Mouse (Mus musculus): ENCODE results near the gene Rgcc. TPM values are rescaled to one million over a fixed set of nuclear protein-coding genes. Genes with fewer than 3 reads are reported as not detected.
A peak's percentile ranks its signal among the peaks of the same experiment; 100 is the strongest.

Rgcc gene
- polyA plus RNA-seq (2015; fragmentation: Nextera tagmentation; extraction: Ambion mirVana), result 237 and 262 TPM in 2 replicates

- Histone ChIP-seq H3K27ac (ENCODE audit: low read length) (peak within 1 kb of the TSS; percentile 92), H3K9me3 (replicated peaks; ENCODE audit: control insufficient read depth, low read length) (no peaks in the 10 kb centered on the region), H3K4me1 (ENCODE audit: control insufficient read depth, low read depth, low read length) (peaks cover 43% of the 10 kb centered on the region), H3K9ac (ENCODE audit: low read depth, low read length) (peak within 1 kb of the TSS; percentile 92), H3K4me3 (ENCODE audit: low read depth, low read length) (peak within 1 kb of the TSS; percentile 94), H3K4me2 (ENCODE audit: low read depth, low read length) (peak within 1 kb of the TSS; percentile 85), H3K36me3 (ENCODE audit: control insufficient read depth, insufficient read depth) (peaks cover 3% of the 10 kb centered on the region), H3K27me3 (ENCODE audit: control insufficient read depth, insufficient read depth, low read depth, low read length) (no peaks in the 10 kb centered on the region)
- under 1% methylated on average over 31 of the region's 34 CpGs for WGBS (ENCODE audit: insufficient replicate concordance)
- ATAC-seq (ENCODE audit: low read depth), result peak; percentile 94
These were observed at the start of gene Rgcc for GRCm38 (mm10) chr14:79301466-79301875. TSS of gene Rgcc (minus strand) at chr14:79301645.

DNA sequence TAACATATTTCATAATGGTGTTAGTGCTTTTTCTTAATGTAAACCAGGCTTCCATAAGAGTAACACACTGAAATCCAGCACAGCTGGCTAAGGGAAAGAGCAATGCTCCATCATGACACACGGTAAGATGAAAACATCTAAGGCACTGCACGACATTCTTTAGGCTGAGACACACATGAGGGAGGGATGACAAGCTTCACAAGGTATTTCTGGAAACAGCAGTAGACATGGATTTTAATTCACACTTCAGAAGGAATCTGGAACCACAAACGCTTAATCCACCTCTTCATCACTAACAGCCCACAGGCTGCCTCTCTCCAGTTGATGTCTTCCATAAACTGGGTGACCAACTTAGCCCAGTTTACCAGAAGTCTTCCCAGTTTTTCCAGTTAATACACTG, 44.9 kb upstream of the Rgcc start:
- peaks cover 32% of the 10 kb centered on the region for H3K36me3 ChIP-seq (ENCODE audit: control insufficient read depth, insufficient read depth)
- no peak for ATAC-seq (ENCODE audit: low read depth)

DNA sequence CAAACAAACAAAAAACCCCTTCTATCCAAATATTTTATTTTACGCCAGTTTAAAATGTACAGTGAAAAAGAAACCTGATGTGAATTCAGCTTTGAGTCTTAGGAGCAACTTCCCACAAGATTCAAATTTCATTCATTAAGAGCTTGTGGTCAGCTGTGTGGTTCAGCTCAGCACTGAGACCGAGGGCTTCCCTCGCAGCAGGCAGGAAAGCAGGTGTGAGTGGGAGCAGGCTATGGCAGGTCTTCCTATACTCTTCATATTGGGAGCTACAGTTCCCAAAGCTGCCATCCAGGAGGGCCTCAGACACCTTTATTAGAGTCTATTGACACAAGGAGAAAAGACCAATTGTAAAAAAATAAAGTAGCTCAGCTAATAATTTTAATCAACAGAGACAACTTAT, 34.2 kb upstream of the Rgcc start:
- Histone ChIP-seq H3K36me3 (ENCODE audit: control insufficient read depth, insufficient read depth) (peaks cover 29% of the 10 kb centered on the region), H3K4me1 (ENCODE audit: control insufficient read depth, low read depth, low read length) (peaks cover 14% of the 10 kb centered on the region), H3K9me3 (replicated peaks; ENCODE audit: control insufficient read depth, low read length) (no peaks in the 10 kb centered on the region), H3K9ac (ENCODE audit: low read depth, low read length) (no peak overlapping the region), H3K4me3 (ENCODE audit: low read depth, low read length) (no peak overlapping the region), H3K27ac (ENCODE audit: low read length) (no peak overlapping the region), H3K4me2 (ENCODE audit: low read depth, low read length) (no peak overlapping the region), H3K27me3 (ENCODE audit: control insufficient read depth, insufficient read depth, low read depth, low read length) (no peaks in the 10 kb centered on the region)
- ATAC-seq (ENCODE audit: low read depth), result no peak
- 72% methylated on average over 3 of the region's 3 CpGs for WGBS (ENCODE audit: insufficient replicate concordance)

More for the DNA sequence above, 44.9 kb upstream of the Rgcc start:
- no peak overlapping the region for H3K9ac ChIP-seq (ENCODE audit: low read depth, low read length)
- 88% methylated on average over 3 of the region's 3 CpGs for WGBS (ENCODE audit: insufficient replicate concordance)
- no peak overlapping the region for H3K4me3 ChIP-seq (ENCODE audit: low read depth, low read length)
- no peak overlapping the region for H3K27ac ChIP-seq (ENCODE audit: low read length)
- no peak overlapping the region for H3K4me2 ChIP-seq (ENCODE audit: low read depth, low read length)
- H3K4me1 ChIP-seq (ENCODE audit: control insufficient read depth, low read depth, low read length), result no peaks in the 10 kb centered on the region
- H3K9me3 ChIP-seq (replicated peaks; ENCODE audit: control insufficient read depth, low read length), result no peaks in the 10 kb centered on the region; the same call in 1 of the 2 replicates
- H3K27me3 ChIP-seq (ENCODE audit: control insufficient read depth, insufficient read depth, low read depth, low read length), result no peaks in the 10 kb centered on the region

DNA sequence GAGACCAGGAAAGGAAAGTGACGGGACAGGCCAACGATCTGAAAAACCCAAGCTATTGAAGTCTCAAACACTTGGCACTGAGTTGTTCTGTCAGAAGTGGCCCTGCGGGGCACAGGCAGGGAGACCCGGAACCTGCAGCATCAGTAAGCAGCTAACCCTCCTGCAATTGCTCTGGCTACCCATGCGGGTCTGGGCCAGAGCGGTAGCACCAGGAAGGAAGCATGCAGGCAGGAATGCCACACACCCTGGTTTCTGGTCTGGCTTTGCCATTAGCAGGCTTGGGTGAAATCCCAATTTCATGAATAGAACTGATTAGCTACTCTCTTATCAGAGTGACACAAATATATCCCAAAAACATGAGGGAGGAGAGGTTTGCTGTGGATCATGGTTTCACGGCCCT, 30.5 kb upstream of the Rgcc start:
- WGBS (ENCODE audit: insufficient replicate concordance), result 49% methylated on average over 7 of the region's 7 CpGs
- H3K36me3 ChIP-seq (ENCODE audit: control insufficient read depth, insufficient read depth), result peaks cover 14% of the 10 kb centered on the region
- no peak overlapping the region for H3K9ac ChIP-seq (ENCODE audit: low read depth, low read length)
- H3K27ac ChIP-seq (ENCODE audit: low read length), result no peak overlapping the region
- H3K4me2 ChIP-seq (ENCODE audit: low read depth, low read length), result peak overlapping the region; percentile 75; the same call in 1 of the 2 replicates
- no peaks in the 10 kb centered on the region for H3K9me3 ChIP-seq (replicated peaks; ENCODE audit: control insufficient read depth, low read length)
- ATAC-seq (ENCODE audit: low read depth), result no peak
- H3K4me1 ChIP-seq (ENCODE audit: control insufficient read depth, low read depth, low read length), result peaks cover 14% of the 10 kb centered on the region
- no peaks in the 10 kb centered on the region for H3K27me3 ChIP-seq (ENCODE audit: control insufficient read depth, insufficient read depth, low read depth, low read length)
- H3K4me3 ChIP-seq (ENCODE audit: low read depth, low read length), result no peak overlapping the region

- Histone ChIP-seq H3K36me3 (ENCODE audit: control insufficient read depth, insufficient read depth) (peaks cover 5% of the 10 kb centered on the region; the same call in 1 of the 2 replicates), H3K4me1 (ENCODE audit: control insufficient read depth, low read depth, low read length) (peaks cover 14% of the 10 kb centered on the region), H3K27ac (ENCODE audit: low read length) (peak overlapping the region; percentile 65), H3K4me3 (ENCODE audit: low read depth, low read length) (peak overlapping the region; percentile 52), H3K9ac (ENCODE audit: low read depth, low read length) (peak overlapping the region; percentile 27; the same call in 1 of the 2 replicates), H3K9me3 (replicated peaks; ENCODE audit: control insufficient read depth, low read length) (no peaks in the 10 kb centered on the region), H3K4me2 (ENCODE audit: low read depth, low read length) (peak overlapping the region; percentile 75), H3K27me3 (ENCODE audit: control insufficient read depth, insufficient read depth, low read depth, low read length) (no peaks in the 10 kb centered on the region)
- ATAC-seq (ENCODE audit: low read depth), result peak; percentile 94
- 13% methylated on average over 13 of the region's 16 CpGs for WGBS (ENCODE audit: insufficient replicate concordance)
These were observed 29.6 kb upstream of the Rgcc start for GRCm38 (mm10) chr14:79330944-79331561.

- 18% methylated on average over 5 of the region's 5 CpGs for WGBS (ENCODE audit: insufficient replicate concordance)
These were observed 25.6 kb upstream of the Rgcc start for GRCm38 (mm10) chr14:79327033-79327432.

GRCm38 (mm10) chr14:79324112-79324840, 22.8 kb upstream of the Rgcc start:
- H3K4me3 ChIP-seq (ENCODE audit: low read depth, low read length), result no peak overlapping the region
- no peak for ATAC-seq (ENCODE audit: low read depth)
- H3K27ac ChIP-seq (ENCODE audit: low read length), result no peak overlapping the region
- no peaks in the 10 kb centered on the region for H3K9me3 ChIP-seq (replicated peaks; ENCODE audit: control insufficient read depth, low read length)
- 78% methylated on average over 10 of the region's 10 CpGs for WGBS (ENCODE audit: insufficient replicate concordance)
- H3K4me1 ChIP-seq (ENCODE audit: control insufficient read depth, low read depth, low read length), result no peaks in the 10 kb centered on the region; the same call in 1 of the 2 replicates
- no peaks in the 10 kb centered on the region for H3K27me3 ChIP-seq (ENCODE audit: control insufficient read depth, insufficient read depth, low read depth, low read length)
- H3K4me2 ChIP-seq (ENCODE audit: low read depth, low read length), result no peak overlapping the region
- H3K36me3 ChIP-seq (ENCODE audit: control insufficient read depth, insufficient read depth), result no peaks in the 10 kb centered on the region
- H3K9ac ChIP-seq (ENCODE audit: low read depth, low read length), result no peak overlapping the region

More at GRCm38 (mm10) chr14:79327033-79327432, 25.6 kb upstream of the Rgcc start:
- H3K4me3 ChIP-seq (ENCODE audit: low read depth, low read length), result no peak overlapping the region
- no peak overlapping the region for H3K9ac ChIP-seq (ENCODE audit: low read depth, low read length)
- H3K36me3 ChIP-seq (ENCODE audit: control insufficient read depth, insufficient read depth), result no peaks in the 10 kb centered on the region
- no peaks in the 10 kb centered on the region for H3K9me3 ChIP-seq (replicated peaks; ENCODE audit: control insufficient read depth, low read length)
- peaks cover 11% of the 10 kb centered on the region for H3K4me1 ChIP-seq (ENCODE audit: control insufficient read depth, low read depth, low read length)
- H3K4me2 ChIP-seq (ENCODE audit: low read depth, low read length), result no peak overlapping the region
- no peak overlapping the region for H3K27ac ChIP-seq (ENCODE audit: low read length)
- ATAC-seq (ENCODE audit: low read depth), result no peak
- H3K27me3 ChIP-seq (ENCODE audit: control insufficient read depth, insufficient read depth, low read depth, low read length), result no peaks in the 10 kb centered on the region

GRCm38 (mm10) chr14:79321881-79322280, 20.4 kb upstream of the Rgcc start:
- ATAC-seq (ENCODE audit: low read depth), result no peak
- WGBS (ENCODE audit: insufficient replicate concordance), result 76% methylated on average over 5 of the region's 5 CpGs

GRCm38 (mm10) chr14:79321152-79321551, 19.7 kb upstream of the Rgcc start:
- 29% methylated on average over 8 of the region's 8 CpGs for whole genome bisulfite sequencing (ENCODE audit: insufficient replicate concordance)
- H3K36me3 ChIP-seq (ENCODE audit: control insufficient read depth, insufficient read depth), result no peaks in the 10 kb centered on the region
- no peak overlapping the region for H3K4me3 ChIP-seq (ENCODE audit: low read depth, low read length)

More at GRCm38 (mm10) chr14:79321881-79322280, 20.4 kb upstream of the Rgcc start:
- no peak overlapping the region for H3K4me2 ChIP-seq (ENCODE audit: low read depth, low read length)
- H3K4me3 ChIP-seq (ENCODE audit: low read depth, low read length), result no peak overlapping the region
- no peaks in the 10 kb centered on the region; the same call in 1 of the 2 replicates for H3K4me1 ChIP-seq (ENCODE audit: control insufficient read depth, low read depth, low read length)
- H3K27me3 ChIP-seq (ENCODE audit: control insufficient read depth, insufficient read depth, low read depth, low read length), result no peaks in the 10 kb centered on the region
- no peak overlapping the region for H3K27ac ChIP-seq (ENCODE audit: low read length)
- no peak overlapping the region for H3K9ac ChIP-seq (ENCODE audit: low read depth, low read length)
- H3K9me3 ChIP-seq (replicated peaks; ENCODE audit: control insufficient read depth, low read length), result no peaks in the 10 kb centered on the region
- H3K36me3 ChIP-seq (ENCODE audit: control insufficient read depth, insufficient read depth), result no peaks in the 10 kb centered on the region

More at GRCm38 (mm10) chr14:79321152-79321551, 19.7 kb upstream of the Rgcc start:
- no peak overlapping the region for H3K27ac ChIP-seq (ENCODE audit: low read length)
- no peaks in the 10 kb centered on the region for H3K27me3 ChIP-seq (ENCODE audit: control insufficient read depth, insufficient read depth, low read depth, low read length)
- H3K9me3 ChIP-seq (replicated peaks; ENCODE audit: control insufficient read depth, low read length), result no peaks in the 10 kb centered on the region
- H3K9ac ChIP-seq (ENCODE audit: low read depth, low read length), result no peak overlapping the region
- ATAC-seq (ENCODE audit: low read depth), result peak; percentile 77
- no peak overlapping the region for H3K4me2 ChIP-seq (ENCODE audit: low read depth, low read length)
- no peaks in the 10 kb centered on the region; the same call in 1 of the 2 replicates for H3K4me1 ChIP-seq (ENCODE audit: control insufficient read depth, low read depth, low read length)
